Mouse (Mus musculus) embryo, embryonic 10 days (tissue): ENCODE data around the gene Galnt6.
"Not testable (repeated sequence)": the region's sequence is repeated elsewhere in the genome, so short reads cannot be mapped to it uniquely, and the experiment has no call there.

Source experiments
- DNase-seq: peaks from one replicate; pipeline ENCODE4 v3.0.0-alpha.2; 2015; ENCODE audit warnings: low spot score

The Galnt6 gene

GRCm38 (mm10) chr15:100729281-100729985 is at the start of gene Galnt6:
Gene Galnt6 (minus strand): TSS chr15:100729376.
- DNase-seq: peak; percentile 38

GRCm38 (mm10) chr15:100777020-100778016 is 48.1 kb upstream of the Galnt6 start:
- DNase-seq: peak; percentile 36

GRCm38 (mm10) chr15:100776424-100776823 is 47.2 kb upstream of the Galnt6 start:
- no peak for DNase-seq

GRCm38 (mm10) chr15:100775189-100776166 is 46.3 kb upstream of the Galnt6 start:
- peak; percentile 22 for DNase-seq

- DNase-seq: not testable (repeated sequence)
These were observed 44.7 kb upstream of the Galnt6 start for GRCm38 (mm10) chr15:100773859-100774258.

- no peak for DNase-seq
These were observed 43.5 kb upstream of the Galnt6 start for GRCm38 (mm10) chr15:100772685-100773084.

- DNase-seq: no peak
These were observed 41.2 kb upstream of the Galnt6 start for GRCm38 (mm10) chr15:100770338-100770737.

- not testable (repeated sequence) for DNase-seq
These were observed 39.8 kb upstream of the Galnt6 start for GRCm38 (mm10) chr15:100769023-100769422.

- no peak for DNase-seq
These were observed 38.7 kb upstream of the Galnt6 start for GRCm38 (mm10) chr15:100767851-100768250.

GRCm38 (mm10) chr15:100766826-100767225 is 37.6 kb upstream of the Galnt6 start:
- no peak for DNase-seq

GRCm38 (mm10) chr15:100764163-100764951 is 35.2 kb upstream of the Galnt6 start:
- DNase-seq: no peak

- DNase-seq: no peak
These were observed 33.5 kb upstream of the Galnt6 start for GRCm38 (mm10) chr15:100762649-100763048.

GRCm38 (mm10) chr15:100761419-100762185 is 32.4 kb upstream of the Galnt6 start, which contains the start of gene Slc4a8:
Gene Slc4a8 (plus strand): TSS chr15:100761747.
- DNase-seq: peak; percentile 94

- DNase-seq: peak; percentile 29
These were observed 31.9 kb upstream of the Galnt6 start for GRCm38 (mm10) chr15:100761036-100761418.

- no peak for DNase-seq
These were observed 30.1 kb upstream of the Galnt6 start for GRCm38 (mm10) chr15:100759286-100759685.

GRCm38 (mm10) chr15:100757527-100757978 is 28.4 kb upstream of the Galnt6 start:
- peak; percentile 92 for DNase-seq

GRCm38 (mm10) chr15:100755881-100756624 is 26.9 kb upstream of the Galnt6 start:
- DNase-seq: no peak

GRCm38 (mm10) chr15:100755498-100755859 is 26.3 kb upstream of the Galnt6 start:
- no peak for DNase-seq
